Mouse (Mus musculus): ENCODE measurements around the gene Rreb1. TPM values are rescaled to one million over a fixed set of nuclear protein-coding genes. Genes with fewer than 3 reads are reported as not detected.

Rreb1 gene
- total and polyA plus RNA-seq, 3 experiments, result 8.1 to 34.0 TPM; not detected in 1

GRCm38 (mm10) chr13:37749485-37749884, 28.7 kb upstream of the Rreb1 start:
- Histone ChIP-seq H3K79me2 (ENCODE audit: control insufficient read depth, insufficient read depth, low read length, poor library complexity) (no peaks in the 10 kb centered on the region), H3K4me1 (ENCODE audit: control insufficient read depth in 1 of 2, insufficient read depth in 2 of 2, low read length in 2 of 2) (peaks cover 3 to 28% of the 10 kb centered on the region in 2 experiments; a peak in 3 of 4 replicates), H3K9me3 (replicated peaks; ENCODE audit: insufficient read depth, low read length) (no peaks in the 10 kb centered on the region), H3K9ac (ENCODE audit: control insufficient read depth, low read depth, low read length, poor library complexity, severe bottlenecking) (no peak overlapping the region), H3K27ac (ENCODE audit: control insufficient read depth, low read depth, low read length) (no peak overlapping the region), H3K27me3 (ENCODE audit: control insufficient read depth in 1 of 2, insufficient read depth in 2 of 2, low read length in 2 of 2) (no peaks in the 10 kb centered on the region), H3K4me3 (ENCODE audit: control insufficient read depth in 1 of 2, insufficient read depth in 1 of 2, low read depth in 2 of 2, low read length in 2 of 2) (no peak overlapping the region), H3K36me3 (ENCODE audit: control insufficient read depth in 1 of 2, insufficient read depth in 2 of 2, low read length in 2 of 2) (peaks cover 0 to 12% of the 10 kb centered on the region in 2 experiments; a peak in 2 of 4 replicates)
- TF ChIP-seq MXI1 (IDR thresholded peaks at IDR 0.05; ENCODE audit: low read depth, low read length), result no peak
- no peak for TF ChIP-seq MAFK (IDR thresholded peaks at IDR 0.05; ENCODE audit: borderline replicate concordance, low read depth, low read length)
- peak; percentile 39; the same call in 1 of the 2 replicates for TF ChIP-seq GATA1 (IDR thresholded peaks at IDR 0.05; ENCODE audit: low read depth, low read length)
- DNase-seq (ENCODE audit: low read depth, low spot score), result peak; percentile 69

DNA sequence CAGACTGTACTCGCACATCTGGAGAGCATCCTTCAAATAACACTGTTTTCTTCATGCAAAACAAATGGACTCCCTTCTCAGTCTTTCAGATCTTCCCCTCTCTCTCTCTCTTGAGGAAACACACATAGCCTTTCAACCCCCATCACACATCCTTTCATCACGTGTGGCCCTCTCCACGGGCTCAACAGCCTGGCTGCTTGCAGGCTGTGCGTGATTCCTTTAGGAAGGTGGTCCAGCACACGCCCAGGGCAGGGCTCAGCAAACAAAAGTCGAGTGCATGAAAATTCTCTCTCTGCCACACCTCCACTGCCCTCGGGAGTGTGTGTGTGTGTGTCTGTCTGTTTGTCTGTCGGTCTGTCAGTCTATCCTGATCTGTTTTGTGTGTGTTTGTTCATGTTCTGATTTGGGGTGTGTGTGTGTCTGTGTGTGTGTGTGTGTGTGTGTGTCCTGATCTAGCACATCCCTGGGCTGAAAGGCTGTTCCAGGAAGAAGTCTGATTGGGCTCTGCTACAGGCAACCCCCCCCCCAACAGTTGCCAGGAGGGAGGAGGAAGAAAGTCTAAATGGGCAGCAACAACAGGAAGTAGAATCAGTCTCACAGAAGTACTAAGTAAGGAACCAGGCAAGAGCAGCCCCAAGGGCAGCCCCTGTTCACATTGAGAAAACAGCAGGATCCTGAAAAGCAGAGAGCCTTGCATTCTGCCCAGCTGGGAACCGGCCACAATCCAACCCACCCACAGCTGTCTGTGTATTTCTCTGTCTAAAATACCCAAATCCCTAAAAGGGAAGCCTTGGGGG, 26.8 kb upstream of the Rreb1 start:
- H3K27ac ChIP-seq (ENCODE audit: control insufficient read depth, low read depth, low read length), result no peak overlapping the region
- peak; percentile 46 for DNase-seq (ENCODE audit: low read depth, low spot score)
- H3K4me3 ChIP-seq (ENCODE audit: control insufficient read depth in 1 of 2, insufficient read depth in 1 of 2, low read depth in 2 of 2, low read length in 2 of 2), result no peak overlapping the region
- H3K9ac ChIP-seq (ENCODE audit: control insufficient read depth, low read depth, low read length, poor library complexity, severe bottlenecking), result no peak overlapping the region
- H3K9me3 ChIP-seq (replicated peaks; ENCODE audit: insufficient read depth, low read length), result no peaks in the 10 kb centered on the region
- H3K79me2 ChIP-seq (ENCODE audit: control insufficient read depth, insufficient read depth, low read length, poor library complexity), result no peaks in the 10 kb centered on the region
- H3K4me1 ChIP-seq (ENCODE audit: control insufficient read depth in 1 of 2, insufficient read depth in 2 of 2, low read length in 2 of 2), result peaks cover 3 to 28% of the 10 kb centered on the region in 2 experiments; a peak in 3 of 4 replicates
- peaks cover 0 to 12% of the 10 kb centered on the region in 2 experiments; a peak in 2 of 4 replicates for H3K36me3 ChIP-seq (ENCODE audit: control insufficient read depth in 1 of 2, insufficient read depth in 2 of 2, low read length in 2 of 2)
- TF ChIP-seq POLR2A (IDR thresholded peaks at IDR 0.05; ENCODE audit: control insufficient read depth in 1 of 2, insufficient read depth in 1 of 2, low read depth in 1 of 2, low read length in 2 of 2, poor library complexity in 1 of 2) (no peak), EP300 (IDR thresholded peaks at IDR 0.05; ENCODE audit: low read depth in 1 of 2, low read length in 2 of 2) (no peak), MYB (IDR thresholded peaks at IDR 0.05; ENCODE audit: low read depth, low read length) (no peak), RCOR1 (IDR thresholded peaks at IDR 0.05; ENCODE audit: low read depth, low read length) (no peak), GABPA (IDR thresholded peaks at IDR 0.05; ENCODE audit: low read depth, low read length) (no peak), HCFC1 (IDR thresholded peaks at IDR 0.05; ENCODE audit: low read depth, low read length) (no peak), MEF2A (IDR thresholded peaks at IDR 0.05; ENCODE audit: extremely low read depth, insufficient replicate concordance, low read depth, low read length, poor library complexity, severe bottlenecking) (no peak), RAD21 (IDR thresholded peaks at IDR 0.05; ENCODE audit: low read depth, low read length) (no peak), MXI1 (IDR thresholded peaks at IDR 0.05; ENCODE audit: low read depth, low read length) (no peak), ZMIZ1 (IDR thresholded peaks at IDR 0.05; ENCODE audit: low read depth, low read length) (no peak), USF1 (IDR thresholded peaks at IDR 0.05; ENCODE audit: low read depth, low read length) (no peak), E2F4 (IDR thresholded peaks at IDR 0.05; ENCODE audit: borderline replicate concordance, low read depth, low read length) (no peak), MAFK (IDR thresholded peaks at IDR 0.05; ENCODE audit: borderline replicate concordance, low read depth, low read length) (no peak), POLR2AphosphoS5 (IDR thresholded peaks at IDR 0.05; ENCODE audit: borderline replicate concordance, low read depth, low read length) (no peak)
- no peaks in the 10 kb centered on the region for H3K27me3 ChIP-seq (ENCODE audit: control insufficient read depth in 1 of 2, insufficient read depth in 2 of 2, low read length in 2 of 2)
